Mouse (Mus musculus) left cerebral cortex, adult 2 months (tissue): Measurements from ENCODE around the gene Tmigd1. TPM values are rescaled to one million over a fixed set of nuclear protein-coding genes. Genes with fewer than 3 reads are reported as not detected.

Experiments
- DNase-seq, 2 experiments: peaks; one replicate each; pipeline ENCODE4 v3.0.0; 2021 to 2022; ENCODE audit warnings: low spot score in 2 of 2, mixed read lengths in 1 of 2; ENCODE audit errors: extremely low spot score in 1 of 2
- H3K27ac ChIP-seq: fragments of 200-600 bp; 2 replicates; pipeline ENCODE4 v1.8.1; 2022
- H3K4me3 ChIP-seq: fragments of 200-600 bp; 2 replicates; pipeline ENCODE4 v1.8.1; 2022
- CTCF ChIP-seq: fragments of 200-600 bp; IDR thresholded peaks from 2 replicates; pipeline ENCODE4 v1.8.1; 2022; ENCODE audit warnings: antibody characterized with exemption, mild to moderate bottlenecking, moderate library complexity
- intact Hi-C: fragments of 180-260 bp; cut with DNase I; formaldehyde crosslinking; loops from one replicate; pipeline ENCODE4 v1.15.1; 2025
- total RNA-seq, 2 experiments: library from RNA; stranded (reverse); gene quantifications; 2 replicates each; pipeline ENCODE4 v1.2.3; 2021

The Tmigd1 gene
- total RNA-seq, 2 experiments from 2014 or later: not detected

DNA sequence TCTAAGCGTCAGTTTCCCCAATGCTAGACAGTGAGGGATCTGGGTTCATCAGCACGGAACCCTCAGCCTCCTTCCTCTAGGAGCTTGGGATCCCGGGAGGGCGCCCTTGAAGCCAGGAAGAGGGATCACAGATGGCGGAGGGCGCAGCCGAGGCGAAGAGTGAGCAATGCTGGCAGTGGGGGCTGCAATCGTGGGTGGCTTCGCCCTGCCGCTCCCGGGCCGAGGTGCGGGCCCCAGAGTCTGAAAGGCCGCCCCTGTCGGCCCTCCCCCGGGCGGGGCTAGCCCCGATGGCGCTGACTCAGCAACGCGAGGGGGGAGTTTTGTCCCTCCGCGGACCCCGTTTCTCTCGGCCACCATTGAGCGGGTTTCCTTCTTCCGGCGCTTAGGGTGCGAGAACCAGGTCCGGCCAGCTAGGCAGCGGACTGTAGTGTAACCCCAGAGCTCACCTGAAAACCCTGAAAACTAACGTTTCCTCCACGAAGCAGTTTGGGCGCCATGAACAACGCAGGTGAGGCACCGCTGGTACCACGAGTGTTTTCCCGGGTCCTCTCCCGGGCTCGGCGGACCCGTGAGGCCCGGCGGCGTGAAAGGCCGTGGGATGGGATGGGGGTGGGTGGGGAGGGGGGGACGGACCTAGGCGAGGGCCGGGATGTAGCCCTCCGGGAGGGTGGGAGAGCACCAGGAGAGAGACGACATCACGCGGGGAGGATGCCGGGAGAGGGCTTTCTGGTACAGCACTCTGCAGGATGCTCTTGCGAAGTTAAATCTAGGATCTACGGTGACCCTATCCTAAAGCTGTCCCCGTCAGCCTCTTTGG, 43.6 kb downstream of the Tmigd1 start:
- Histone ChIP-seq H3K4me3 (peak overlapping the region; percentile 82), H3K27ac (peak overlapping the region; percentile 93)
- peak; percentile 92 to 95 for DNase-seq
- no peak; the same call in 1 of the 2 replicates for TF ChIP-seq CTCF
- intact Hi-C loops: loop anchor here (1.0 to 5.0 kb wide), 3 partner anchors 99 to 153 kb away; no protein-coding TSS in a partner anchor

DNA sequence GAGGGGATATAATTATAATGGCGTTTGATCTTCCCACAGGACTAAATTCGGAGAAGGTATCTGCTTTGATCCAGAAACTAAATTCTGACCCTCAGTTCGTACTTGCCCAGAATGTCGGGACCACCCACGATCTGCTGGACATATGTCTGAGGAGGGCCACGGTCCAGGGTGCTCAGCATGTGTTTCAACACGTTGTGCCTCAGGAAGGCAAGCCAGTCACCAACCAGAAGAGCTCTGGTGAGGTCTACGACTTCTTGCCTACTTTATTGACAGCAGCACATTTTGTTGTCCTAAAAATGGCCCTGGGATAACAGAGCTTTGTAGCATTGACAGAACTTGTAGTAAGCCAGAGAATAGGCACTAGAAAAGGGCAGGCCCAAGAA, 44.2 kb downstream of the Tmigd1 start:
- no peak overlapping the region; the same call in 1 of the 2 replicates for H3K27ac ChIP-seq
- peak overlapping the region; percentile 82 for H3K4me3 ChIP-seq
- TF ChIP-seq CTCF: no peak
- no peak for DNase-seq
- intact Hi-C loops: loop anchor here (5.0 kb wide), 2 partner anchors 139 to 154 kb away; no protein-coding TSS in a partner anchor

DNA sequence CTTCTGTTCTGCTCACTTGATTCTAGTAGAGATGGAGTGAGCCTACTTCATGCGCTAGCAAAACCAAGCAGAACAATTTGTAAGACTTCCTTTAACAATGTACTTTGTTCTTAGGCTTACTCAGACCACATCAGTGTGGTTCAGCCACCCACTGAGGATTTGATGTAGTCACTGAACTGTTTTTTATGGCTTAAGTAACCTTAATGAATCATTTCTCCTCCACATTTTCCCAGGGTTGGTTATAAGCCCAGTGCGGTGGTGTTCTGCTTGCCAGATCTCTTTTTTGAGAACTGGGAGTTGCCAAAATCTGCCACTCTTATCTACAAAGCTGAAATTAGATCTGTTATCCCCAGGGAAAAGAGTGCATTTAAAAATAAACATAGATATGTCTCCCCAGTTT, 51.6 kb downstream of the Tmigd1 start:
- intact Hi-C loops: no loop called here
- H3K27ac ChIP-seq: no peak overlapping the region
- no peak for DNase-seq
- H3K4me3 ChIP-seq: no peak overlapping the region
- no peak for TF ChIP-seq CTCF

DNA sequence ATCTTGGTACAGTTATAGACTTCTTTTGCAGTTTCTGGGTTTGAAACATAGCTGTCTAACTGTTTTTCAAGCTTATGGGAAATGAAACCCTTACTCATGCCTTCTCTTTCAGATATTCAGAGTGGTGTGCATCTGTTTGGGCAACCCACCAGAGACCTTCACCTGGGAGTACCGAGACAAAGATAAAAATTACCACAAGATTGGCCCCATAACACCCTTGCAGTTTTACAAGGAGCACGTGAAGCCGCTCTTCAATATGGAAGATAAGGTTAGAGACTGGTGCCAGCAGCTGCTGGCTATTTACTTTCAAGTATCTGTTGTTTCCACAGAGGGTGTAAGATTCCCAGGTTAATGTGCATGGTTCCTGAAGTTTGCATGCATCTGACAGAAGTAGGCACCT, 63.7 kb downstream of the Tmigd1 start:
- no peak for TF ChIP-seq CTCF
- H3K27ac ChIP-seq: no peak overlapping the region
- H3K4me3 ChIP-seq: no peak overlapping the region
- DNase-seq: no peak
- intact Hi-C loops: loop anchor here (5.0 kb wide), 1 partner anchor 82 kb away; no protein-coding TSS in a partner anchor

Other genes with a start within 250 kb of the Tmigd1 start
- 1 to 10 TPM; 3.2 to 3.8 TPM for gene Bhlha9, start 229.7 kb upstream of the Tmigd1 start, total RNA-seq
- gene Trarg1, start 222.4 kb upstream of the Tmigd1 start, total RNA-seq: under 1 TPM; 0.50 to 0.68 TPM
- gene Gosr1, start 138.6 kb upstream of the Tmigd1 start, total RNA-seq: 10 to 100 TPM; 43.1 to 49.3 TPM
- 10 to 100 TPM; 53.0 to 56.8 TPM for gene Cpd, start 55.1 kb upstream of the Tmigd1 start, total RNA-seq
- gene Blmh, start 22.6 kb downstream of the Tmigd1 start, total RNA-seq: 10 to 100 TPM; 52.4 to 58.8 TPM
- under 1 TPM in 1 of 2 experiments, not detected in 1; 0.41 TPM for gene Slc6a4, start 96.4 kb downstream of the Tmigd1 start, total RNA-seq
- 10 to 100 TPM; 14.3 to 18.5 TPM for gene Nsrp1, start 176.3 kb downstream of the Tmigd1 start, total RNA-seq